Mouse (Mus musculus) MEL (cell line): ENCODE results near the gene E030025P04Rik.

Source experiments
- CTCF ChIP-seq, 3 experiments: IDR thresholded peaks in 2 of 3; conservative IDR thresholded peaks in 1 of 3; 2 replicates each; pipeline ENCODE4 v1.5.1; 2011 to 2012; ENCODE audit warnings: low read length in 3 of 3, low read depth in 2 of 3, mild to moderate bottlenecking in 2 of 3, improper control_type of control experiment in 1 of 3, inconsistent platforms in 1 of 3, mixed read lengths in 1 of 3, moderate library complexity in 1 of 3; ENCODE audit not compliant: control insufficient read depth in 1 of 3, insufficient read depth in 1 of 3, poor library complexity in 1 of 3, severe bottlenecking in 1 of 3
- EP300 ChIP-seq, 2 experiments: IDR thresholded peaks; 2 replicates each; pipeline ENCODE4 v1.6.1; 2011; ENCODE audit warnings: improper control_type of control experiment in 2 of 2, low read length in 2 of 2, low read depth in 1 of 2, mild to moderate bottlenecking in 1 of 2
- MAX ChIP-seq: IDR thresholded peaks from 2 replicates; pipeline ENCODE4 v1.6.1; 2011; ENCODE audit warnings: low read length, improper control_type of control experiment
- MYC ChIP-seq: IDR thresholded peaks from 2 replicates; pipeline ENCODE4 v1.6.1; 2011; ENCODE audit warnings: low read depth, mild to moderate bottlenecking, low read length, improper control_type of control experiment, moderate library complexity
- NELFE ChIP-seq: IDR thresholded peaks from 2 replicates; pipeline ENCODE4 v1.6.1; 2011; ENCODE audit warnings: low read depth, low read length, improper control_type of control experiment
- POLR2A ChIP-seq, 2 experiments: IDR thresholded peaks; 2 replicates each; pipeline ENCODE4 v1.6.1; 2011 to 2012; ENCODE audit warnings: low read length in 2 of 2, mild to moderate bottlenecking in 2 of 2, control low read depth in 1 of 2, improper control_type of control experiment in 1 of 2, low read depth in 1 of 2, moderate library complexity in 1 of 2; ENCODE audit not compliant: control insufficient read depth in 1 of 2, insufficient read depth in 1 of 2, poor library complexity in 1 of 2
- POLR2AphosphoS2 ChIP-seq: IDR thresholded peaks from 2 replicates; pipeline ENCODE4 v1.6.1; 2011; ENCODE audit warnings: low read length, improper control_type of control experiment
- TAL1 ChIP-seq: IDR thresholded peaks from 2 replicates; pipeline ENCODE4 v1.6.1; 2012; ENCODE audit warnings: mild to moderate bottlenecking, inconsistent platforms, low read length, moderate library complexity, mixed read lengths
- TCF12 ChIP-seq: IDR thresholded peaks from 2 replicates; pipeline ENCODE4 v1.6.1; 2014; ENCODE audit warnings: low read depth, mild to moderate bottlenecking, inconsistent platforms, low read length, improper control_type of control experiment, moderate library complexity
- USF1 ChIP-seq: IDR thresholded peaks from 2 replicates; pipeline ENCODE4 v1.6.1; 2014; ENCODE audit warnings: low read depth, mild to moderate bottlenecking, inconsistent platforms, low read length, improper control_type of control experiment, moderate library complexity
- ZC3H11A ChIP-seq: IDR thresholded peaks from 2 replicates; pipeline ENCODE4 v1.6.1; 2012; ENCODE audit warnings: low read depth, mild to moderate bottlenecking, inconsistent platforms, low read length, improper control_type of control experiment
- ZMIZ1 ChIP-seq: IDR thresholded peaks from 2 replicates; pipeline ENCODE4 v1.6.1; 2012; ENCODE audit warnings: low read depth, mild to moderate bottlenecking, inconsistent platforms, low read length, improper control_type of control experiment, moderate library complexity
- ZNF384 ChIP-seq: IDR thresholded peaks from 2 replicates; pipeline ENCODE4 v1.6.1; 2012; ENCODE audit warnings: low read depth, mild to moderate bottlenecking, inconsistent platforms, low read length, improper control_type of control experiment

GRCm38 (mm10) chr11:109188235-109188634 is 44.1 kb upstream of the E030025P04Rik start:
- TF ChIP-seq CTCF (IDR thresholded peaks at IDR 0.05 in 2 of 3, conservative IDR thresholded peaks at IDR 0.05 in 1 of 3; ENCODE audit: control insufficient read depth in 1 of 3, insufficient read depth in 1 of 3, low read depth in 2 of 3, low read length in 3 of 3, poor library complexity in 1 of 3, severe bottlenecking in 1 of 3): no peak
- TF ChIP-seq EP300 (IDR thresholded peaks at IDR 0.05; ENCODE audit: low read depth in 1 of 2, low read length in 2 of 2): no peak
- no peak for TF ChIP-seq MAX
- TF ChIP-seq POLR2A (IDR thresholded peaks at IDR 0.05; ENCODE audit: control insufficient read depth in 1 of 2, insufficient read depth in 1 of 2, low read depth in 1 of 2, low read length in 2 of 2, poor library complexity in 1 of 2): no peak
- no peak for TF ChIP-seq MYC
- no peak for TF ChIP-seq ZC3H11A
- no peak for TF ChIP-seq ZMIZ1
- no peak for TF ChIP-seq TCF12
- no peak for TF ChIP-seq ZNF384
- no peak for TF ChIP-seq NELFE
- no peak for TF ChIP-seq USF1
- no peak for TF ChIP-seq POLR2AphosphoS2
- no peak for TF ChIP-seq TAL1
